8 mouse cellular contexts compared by ENCODE assay signal in genomic region chr8:121949222-121949800, GRCm38 (mm10). TPM values are rescaled to one million over a fixed set of nuclear protein-coding genes. Genes with fewer than 3 reads are reported as not detected.
DNase-seq lines count a peak whose midpoint lies in the region; ATAC-seq lines count a peak whose summit lies in the region.

Gene Banp (plus strand): TSS chr8:121949750.

- no peaks in the 10 kb centered on the region for H3K9me3 ChIP-seq in forebrain, embryonic 14.5 days (replicated peaks; ENCODE audit: control insufficient read depth, low read length)
- H3K9me3 ChIP-seq in midbrain, embryonic 15.5 days, result no peaks in the 10 kb centered on the region

- H3K36me3 ChIP-seq in forebrain, embryonic 14.5 days (ENCODE audit: control insufficient read depth, insufficient read depth, low read length), result peaks cover 6% of the 10 kb centered on the region
- no peaks in the 10 kb centered on the region for H3K36me3 ChIP-seq in midbrain, embryonic 15.5 days (replicated peaks)

- DNase-seq in layer of hippocampus, adult 8-10 months (ENCODE audit: low spot score in 2 of 2), result no peak
- no peak for DNase-seq in layer of hippocampus, adult 11-12 months (ENCODE audit: low spot score)
- DNase-seq in adrenal gland, postnatal 25 days, result no peak
- DNase-seq in forebrain, embryonic 14.5 days (ENCODE audit: low spot score), result no peak
- no peak for DNase-seq in layer of hippocampus, postnatal 10 days (ENCODE audit: low spot score in 2 of 2)
- no peak for DNase-seq in c-Kit-positive CD71-positive TER-119-positive erythroid progenitor cells, embryonic 14.5 days (ENCODE audit: low spot score)
- DNase-seq in gastrocnemius, postnatal 36 days, result no peak

- H3K27ac ChIP-seq in forebrain, embryonic 14.5 days (ENCODE audit: low read depth, low read length), result peak within 1 kb of the TSS; percentile 96
- peak within 1 kb of the TSS; percentile 97 for H3K27ac ChIP-seq in midbrain, embryonic 15.5 days

- H3K4me1 ChIP-seq in forebrain, embryonic 14.5 days (ENCODE audit: control insufficient read depth, insufficient read depth, low read length), result peaks cover 33% of the 10 kb centered on the region
- H3K4me1 ChIP-seq in midbrain, embryonic 15.5 days, result peaks cover 46% of the 10 kb centered on the region

- H3K4me2 ChIP-seq in forebrain, embryonic 14.5 days (ENCODE audit: low read length), result peak within 1 kb of the TSS; percentile 80
- H3K4me2 ChIP-seq in midbrain, embryonic 15.5 days, result peak within 1 kb of the TSS; percentile 90

- no peaks in the 10 kb centered on the region for H3K27me3 ChIP-seq in forebrain, embryonic 14.5 days (replicated peaks; ENCODE audit: control insufficient read depth, insufficient read depth, low read length)
- no peaks in the 10 kb centered on the region for H3K27me3 ChIP-seq in midbrain, embryonic 15.5 days (replicated peaks)

- H3K4me3 ChIP-seq in forebrain, embryonic 14.5 days (ENCODE audit: low read depth, low read length), result peak within 1 kb of the TSS; percentile 93
- H3K4me3 ChIP-seq in midbrain, embryonic 15.5 days, result peak within 1 kb of the TSS; percentile 88

- 64% methylated on average over 6 of the region's 6 CpGs for WGBS in forebrain, embryonic 14.5 days
- 64% methylated on average over 6 of the region's 6 CpGs for WGBS in midbrain, embryonic 15.5 days

- ATAC-seq in forebrain, embryonic 14.5 days, result no peak
- ATAC-seq in midbrain, embryonic 15.5 days (replicated peaks), result peak; percentile 6

- H3K9ac ChIP-seq in forebrain, embryonic 14.5 days (ENCODE audit: low read length), result peak within 1 kb of the TSS; percentile 97
- H3K9ac ChIP-seq in midbrain, embryonic 15.5 days, result peak within 1 kb of the TSS; percentile 98

- intact Hi-C loops in gastrocnemius, postnatal 36 days (cut with DNase I), result no loop called here

RNA-seq across cellular contexts. Expression of gene Banp, which starts in this region (rescaled TPM):
- total RNA-seq in layer of hippocampus, adult 8-10 months (2022), result 10 to 100 TPM; 25.1 to 66.1 (median 45.2) TPM
- total RNA-seq in adrenal gland, postnatal 25 days (2021), result 33.2 and 35.7 TPM in 2 replicates
- polyA plus RNA-seq in forebrain, embryonic 14.5 days (2014; fragmentation: Nextera tagmentation; extraction: Ambion mirVana), result 47.2 and 57.7 TPM in 2 replicates
- 10 to 100 TPM; 24.7 to 32.2 TPM for total RNA-seq in layer of hippocampus, postnatal 10 days (2021)
- polyA plus RNA-seq in midbrain, embryonic 15.5 days (2015; fragmentation: Nextera tagmentation; extraction: Ambion mirVana), result 54.6 and 61.9 TPM in 2 replicates
- total RNA-seq in gastrocnemius, postnatal 36 days (2021), result 10 to 100 TPM in 1 of 2 experiments, 1 to 10 TPM in 1; 6.6 to 17.8 TPM
